35 mouse cellular contexts compared by ENCODE assay signal in genomic region chr6:83891687-83892086, GRCm38 (mm10).
"Had no signal": no experiment of that assay in that cellular context is flagged by ENCODE, and none has a peak within 500 bp of the region (broad histone marks: within the 10 kb centered on the region; RNA-seq: fewer than 3 reads in every experiment).

No protein-coding gene starts in this region.

- ATAC-seq: hindbrain, embryonic 16.5 days; hindbrain, postnatal 0 days; inflammation-experienced regulatory T-cells, adult 6 months; intestine, embryonic 15.5 days; intestine, embryonic 16.5 days; intestine, postnatal 0 days had no signal

- H3K4me1 ChIP-seq: heart, embryonic 10.5 days; heart, embryonic 13.5 days; heart, embryonic 15.5 days; hindbrain, embryonic 10.5 days; hindbrain, embryonic 12.5 days; hindbrain, embryonic 13.5 days; hindbrain, embryonic 15.5 days; intestine, embryonic 15.5 days; kidney, embryonic 15.5 days had no signal

- H3K9me3 ChIP-seq: heart, embryonic 10.5 days; heart, embryonic 13.5 days; heart, embryonic 15.5 days; hindbrain, embryonic 10.5 days; hindbrain, embryonic 12.5 days; hindbrain, embryonic 13.5 days; hindbrain, embryonic 15.5 days; intestine, embryonic 15.5 days; kidney, embryonic 15.5 days had no signal

- DNase-seq: heart, postnatal 10 days; heart, postnatal 14 days; heart, postnatal 36 days; heart, postnatal 4 days; kidney, adult 11 months; kidney, adult 18-20 months; kidney, adult 2 months; kidney, adult 8-10 months; kidney, adult 9 months; kidney, postnatal 10 days; kidney, postnatal 14 days; kidney, postnatal 25 days; kidney, postnatal 36 days; kidney, postnatal 4 days; layer of hippocampus, adult 9-11 months; layer of hippocampus, postnatal 36 days had no signal

- H3K27ac ChIP-seq: heart, embryonic 10.5 days; heart, embryonic 13.5 days; heart, embryonic 15.5 days; hindbrain, embryonic 10.5 days; hindbrain, embryonic 12.5 days; hindbrain, embryonic 13.5 days; hindbrain, embryonic 14.5 days; hindbrain, embryonic 15.5 days; hindbrain, postnatal 0 days; intestine, embryonic 15.5 days; kidney, embryonic 15.5 days; kidney, postnatal 0 days; layer of hippocampus, adult 2 months; left cerebral cortex, adult 2 months had no signal

- H3K27me3 ChIP-seq: heart, embryonic 13.5 days; heart, embryonic 15.5 days; hindbrain, embryonic 12.5 days; hindbrain, embryonic 13.5 days; hindbrain, embryonic 15.5 days; intestine, embryonic 15.5 days; kidney, embryonic 15.5 days had no signal

- H3K36me3 ChIP-seq: heart, embryonic 10.5 days; heart, embryonic 13.5 days; heart, embryonic 15.5 days; hindbrain, embryonic 10.5 days; hindbrain, embryonic 12.5 days; hindbrain, embryonic 13.5 days; hindbrain, embryonic 15.5 days; intestine, embryonic 15.5 days; kidney, embryonic 15.5 days had no signal

- H3K9ac ChIP-seq: heart, embryonic 13.5 days; heart, embryonic 15.5 days; hindbrain, embryonic 12.5 days; hindbrain, embryonic 13.5 days; hindbrain, embryonic 14.5 days; hindbrain, embryonic 15.5 days; intestine, embryonic 15.5 days; kidney, embryonic 15.5 days had no signal

- H3K4me3 ChIP-seq: heart, embryonic 10.5 days; heart, embryonic 13.5 days; heart, embryonic 15.5 days; hindbrain, embryonic 10.5 days; hindbrain, embryonic 12.5 days; hindbrain, embryonic 13.5 days; hindbrain, embryonic 15.5 days; intestine, embryonic 15.5 days; kidney, embryonic 15.5 days; layer of hippocampus, adult 2 months; left cerebral cortex, adult 2 months had no signal

- H3K4me2 ChIP-seq: heart, embryonic 11.5 days; heart, embryonic 13.5 days; heart, embryonic 15.5 days; hindbrain, embryonic 12.5 days; hindbrain, embryonic 13.5 days; hindbrain, embryonic 14.5 days; hindbrain, embryonic 15.5 days; intestine, embryonic 15.5 days; kidney, embryonic 15.5 days had no signal
